Mouse (Mus musculus): ENCODE measurements around the gene Plscr1. TPM values are rescaled to one million over a fixed set of nuclear protein-coding genes. Genes with fewer than 3 reads are reported as not detected.

The Plscr1 gene
- polyA plus RNA-seq (2016; fragmentation: Nextera tagmentation; extraction: Ambion mirVana), result 23.1 and 23.8 TPM in 2 replicates

DNA sequence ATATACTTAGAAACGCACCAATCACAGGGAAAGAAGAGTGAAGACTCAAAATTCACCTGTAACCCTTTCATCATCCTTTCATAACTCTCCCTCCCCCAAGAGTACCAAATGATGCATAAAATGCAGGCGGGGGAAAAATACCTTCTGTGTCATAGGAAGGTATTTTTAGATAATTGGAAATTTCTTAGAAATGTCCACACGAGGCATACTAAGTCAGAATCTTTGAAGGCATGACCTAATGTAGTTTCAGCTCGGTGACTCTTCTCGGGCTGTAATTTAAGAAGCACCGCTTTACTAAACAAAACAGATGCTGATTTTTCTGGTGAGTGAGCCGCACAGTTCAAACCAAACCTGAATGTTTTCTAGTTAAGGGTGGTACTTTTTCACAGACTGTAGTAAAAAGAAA, at the start of gene Plscr1:
Plscr1 (plus strand) TSS at position 304 of the 406 bp plus-strand sequence.
- ATAC-seq, result no peak
- Histone ChIP-seq H3K9me3 (replicated peaks) (no peaks in the 10 kb centered on the region), H3K27ac (peak within 1 kb of the TSS; percentile 84), H3K9ac (peak within 1 kb of the TSS; percentile 72), H3K4me3 (peak within 1 kb of the TSS; percentile 67), H3K4me1 (peaks cover 33% of the 10 kb centered on the region), H3K27me3 (replicated peaks) (no peaks in the 10 kb centered on the region), H3K4me2 (peak within 1 kb of the TSS; percentile 76), H3K36me3 (no peaks in the 10 kb centered on the region)
- WGBS (ENCODE audit: insufficient replicate concordance), result 43% methylated on average over 7 of the region's 7 CpGs

GRCm38 (mm10) chr9:92204397-92204796, 45.2 kb upstream of the Plscr1 start:
- no peak overlapping the region for H3K4me2 ChIP-seq
- 60% methylated on average over 2 of the region's 2 CpGs for WGBS (ENCODE audit: insufficient replicate concordance)

DNA sequence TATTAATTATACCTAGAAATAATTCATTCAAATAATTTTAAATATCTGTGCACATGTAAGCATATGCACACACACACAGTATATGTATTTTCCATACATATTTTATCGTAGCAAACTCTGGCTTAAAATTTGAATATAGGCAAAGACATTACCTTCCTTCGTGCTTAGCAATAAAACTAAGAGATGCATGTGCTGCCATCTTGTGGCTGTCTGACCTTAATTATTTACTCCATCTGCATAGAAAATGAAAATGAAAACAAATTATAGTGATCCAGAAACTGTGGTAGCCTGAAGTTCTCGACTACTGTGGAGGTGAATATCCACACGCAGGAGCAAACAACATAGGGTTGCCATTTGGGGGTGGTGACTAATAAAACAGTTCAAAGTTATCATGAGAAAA, 42.2 kb upstream of the Plscr1 start:
- no peak overlapping the region for H3K27ac ChIP-seq
- H3K36me3 ChIP-seq, result no peaks in the 10 kb centered on the region
- no peaks in the 10 kb centered on the region for H3K4me1 ChIP-seq
- H3K27me3 ChIP-seq (replicated peaks), result no peaks in the 10 kb centered on the region
- H3K9ac ChIP-seq, result no peak overlapping the region
- 39% methylated on average over 4 of the region's 4 CpGs for WGBS (ENCODE audit: insufficient replicate concordance)
- no peak for ATAC-seq
- H3K4me2 ChIP-seq, result no peak overlapping the region
- H3K4me3 ChIP-seq, result no peak overlapping the region
- H3K9me3 ChIP-seq (replicated peaks), result no peaks in the 10 kb centered on the region

More at GRCm38 (mm10) chr9:92204397-92204796, 45.2 kb upstream of the Plscr1 start:
- Histone ChIP-seq H3K27ac (no peak overlapping the region), H3K27me3 (replicated peaks) (no peaks in the 10 kb centered on the region), H3K36me3 (no peaks in the 10 kb centered on the region), H3K9ac (no peak overlapping the region), H3K4me1 (no peaks in the 10 kb centered on the region), H3K9me3 (replicated peaks) (no peaks in the 10 kb centered on the region), H3K4me3 (no peak overlapping the region)
- no peak for ATAC-seq

DNA sequence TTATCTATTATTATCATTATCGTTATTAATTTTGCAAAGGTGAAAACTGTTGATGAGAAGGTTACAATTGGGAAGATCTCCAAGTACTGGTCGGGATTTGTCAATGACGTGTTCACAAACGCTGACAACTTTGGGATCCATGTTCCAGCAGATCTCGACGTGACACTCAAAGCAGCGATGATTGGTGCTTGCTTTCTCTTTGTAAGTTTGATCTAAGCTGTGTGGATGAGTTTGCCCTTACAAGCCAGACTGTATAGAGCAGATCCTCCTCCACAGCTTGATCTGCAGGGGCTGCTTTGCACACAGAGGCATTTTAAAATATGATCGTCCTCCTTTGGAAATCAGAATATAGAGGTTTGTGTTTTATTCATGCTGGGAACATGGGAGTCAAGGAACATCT, 41.8 kb upstream of the Plscr1 start:
- no peak for ATAC-seq
- H3K36me3 ChIP-seq, result no peaks in the 10 kb centered on the region
- no peak overlapping the region for H3K4me3 ChIP-seq
- no peak overlapping the region for H3K4me2 ChIP-seq
- no peak overlapping the region for H3K27ac ChIP-seq
- WGBS (ENCODE audit: insufficient replicate concordance), result 61% methylated on average over 8 of the region's 8 CpGs
- no peaks in the 10 kb centered on the region for H3K27me3 ChIP-seq (replicated peaks)
- no peaks in the 10 kb centered on the region for H3K4me1 ChIP-seq
- H3K9ac ChIP-seq, result no peak overlapping the region
- no peaks in the 10 kb centered on the region for H3K9me3 ChIP-seq (replicated peaks)

GRCm38 (mm10) chr9:92209850-92210249, 39.7 kb upstream of the Plscr1 start:
- WGBS (ENCODE audit: insufficient replicate concordance), result 70% methylated on average over 3 of the region's 3 CpGs
- Histone ChIP-seq H3K27ac (no peak overlapping the region), H3K4me1 (no peaks in the 10 kb centered on the region), H3K4me3 (no peak overlapping the region), H3K4me2 (no peak overlapping the region), H3K9ac (no peak overlapping the region), H3K9me3 (replicated peaks) (no peaks in the 10 kb centered on the region), H3K36me3 (no peaks in the 10 kb centered on the region), H3K27me3 (replicated peaks) (no peaks in the 10 kb centered on the region)
- ATAC-seq, result no peak

GRCm38 (mm10) chr9:92210386-92210967, 39.1 kb upstream of the Plscr1 start:
- H3K36me3 ChIP-seq, result no peaks in the 10 kb centered on the region
- no peak overlapping the region for H3K9ac ChIP-seq
- H3K4me2 ChIP-seq, result no peak overlapping the region
- H3K9me3 ChIP-seq (replicated peaks), result no peaks in the 10 kb centered on the region
- 73% methylated on average over 7 of the region's 7 CpGs for WGBS (ENCODE audit: insufficient replicate concordance)
- no peaks in the 10 kb centered on the region for H3K27me3 ChIP-seq (replicated peaks)
- no peak overlapping the region for H3K27ac ChIP-seq
- H3K4me1 ChIP-seq, result no peaks in the 10 kb centered on the region
- no peak for ATAC-seq
- no peak overlapping the region for H3K4me3 ChIP-seq

DNA sequence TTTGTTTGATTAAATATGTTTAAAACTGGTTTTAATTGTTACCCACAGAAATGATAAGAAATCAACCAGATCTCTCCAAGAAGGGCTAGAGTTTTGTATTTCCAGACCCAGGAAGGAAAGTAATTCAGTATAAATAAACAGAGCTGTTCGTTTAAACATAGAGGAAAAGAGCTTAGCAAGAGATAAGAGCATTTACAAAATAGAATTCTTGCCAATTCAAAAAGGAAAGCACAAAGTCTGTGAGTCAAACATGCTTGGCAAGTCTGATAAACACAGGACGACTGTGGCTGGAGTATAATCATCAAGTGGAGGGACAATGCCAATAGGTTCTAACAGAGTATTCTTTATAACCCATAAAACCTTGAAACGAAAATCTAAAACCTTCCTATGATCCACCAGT, 38.5 kb upstream of the Plscr1 start:
- Histone ChIP-seq H3K27ac (no peak overlapping the region), H3K4me1 (no peaks in the 10 kb centered on the region), H3K27me3 (replicated peaks) (no peaks in the 10 kb centered on the region), H3K4me2 (no peak overlapping the region), H3K9ac (no peak overlapping the region), H3K9me3 (replicated peaks) (no peaks in the 10 kb centered on the region), H3K36me3 (no peaks in the 10 kb centered on the region), H3K4me3 (no peak overlapping the region)
- 33% methylated on average over 3 of the region's 3 CpGs for WGBS (ENCODE audit: insufficient replicate concordance)
- ATAC-seq, result no peak

DNA sequence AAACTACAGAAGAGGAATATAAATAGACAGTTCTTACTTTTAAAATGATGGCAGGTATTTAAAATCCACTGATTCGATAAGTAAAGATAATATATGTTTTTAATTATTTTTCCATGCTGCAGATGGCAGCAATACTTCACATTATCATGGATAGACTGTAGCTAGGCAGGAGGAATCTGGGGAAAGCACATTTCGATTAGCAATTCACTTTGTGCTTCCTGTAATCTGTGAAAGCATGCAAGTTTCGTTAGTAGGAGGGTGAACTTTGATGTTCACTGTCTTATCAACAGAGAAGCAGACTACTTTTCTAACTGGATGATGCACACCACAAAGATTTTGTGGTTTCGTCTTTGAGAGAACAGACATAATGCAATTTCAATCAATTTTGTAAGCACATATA, 32.1 kb upstream of the Plscr1 start:
- no peaks in the 10 kb centered on the region for H3K36me3 ChIP-seq
- no peaks in the 10 kb centered on the region for H3K27me3 ChIP-seq (replicated peaks)
- no peak for ATAC-seq
- no peak overlapping the region for H3K27ac ChIP-seq
- no peak overlapping the region for H3K9ac ChIP-seq
- H3K9me3 ChIP-seq (replicated peaks), result no peaks in the 10 kb centered on the region
- 26% methylated on average over 4 of the region's 4 CpGs for WGBS (ENCODE audit: insufficient replicate concordance)
- H3K4me1 ChIP-seq, result peaks cover 4% of the 10 kb centered on the region; the same call in 1 of the 2 replicates
- no peak overlapping the region for H3K4me3 ChIP-seq
- H3K4me2 ChIP-seq, result no peak overlapping the region

DNA sequence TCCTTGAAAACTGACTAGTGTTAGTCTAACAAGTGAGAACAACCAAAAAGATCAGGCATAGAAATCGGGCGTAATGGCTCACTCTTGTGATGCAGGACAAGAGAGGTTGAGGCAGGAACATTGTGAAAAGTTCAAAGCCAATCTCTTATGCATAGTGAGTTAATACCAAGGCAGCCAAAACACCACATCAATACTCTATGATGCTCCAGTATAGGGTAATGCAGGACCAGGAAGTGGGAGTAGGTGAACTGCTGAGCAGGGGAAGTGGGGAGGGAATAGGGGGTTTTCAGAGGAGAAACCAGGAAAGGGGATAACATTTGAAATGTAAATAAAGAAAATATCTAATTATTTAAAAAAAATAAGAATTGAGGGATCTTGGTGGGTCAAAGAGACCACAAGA, 31.7 kb upstream of the Plscr1 start:
- Histone ChIP-seq H3K4me3 (no peak overlapping the region), H3K4me2 (no peak overlapping the region), H3K4me1 (peaks cover 4% of the 10 kb centered on the region; the same call in 1 of the 2 replicates), H3K27me3 (replicated peaks) (no peaks in the 10 kb centered on the region), H3K9ac (no peak overlapping the region), H3K36me3 (no peaks in the 10 kb centered on the region), H3K27ac (no peak overlapping the region), H3K9me3 (replicated peaks) (no peaks in the 10 kb centered on the region)
- ATAC-seq, result no peak
- WGBS (ENCODE audit: insufficient replicate concordance), result 68% methylated on average over 2 of the region's 2 CpGs

DNA sequence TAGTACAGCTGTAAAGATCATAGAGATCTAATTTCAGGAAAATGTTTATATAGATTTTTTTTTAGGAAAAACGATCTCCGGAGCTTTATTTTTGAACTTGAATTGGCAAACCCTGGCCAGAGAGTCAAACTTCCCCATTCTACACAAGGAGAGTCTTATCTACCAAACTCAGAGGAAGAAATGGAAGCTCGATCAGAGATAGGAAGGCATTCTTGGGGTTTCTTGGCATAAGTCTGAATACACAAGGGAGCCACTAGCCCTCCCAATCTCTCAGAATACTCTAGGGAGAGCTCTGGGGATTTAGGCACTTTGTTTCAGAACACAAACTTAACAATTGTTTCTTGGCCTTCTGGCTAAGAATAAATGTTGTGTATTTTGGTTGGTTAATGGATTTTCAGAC, 29.4 kb upstream of the Plscr1 start:
- ATAC-seq, result no peak
- WGBS (ENCODE audit: insufficient replicate concordance), result 13% methylated on average over 3 of the region's 3 CpGs
- H3K27me3 ChIP-seq (replicated peaks), result no peaks in the 10 kb centered on the region

DNA sequence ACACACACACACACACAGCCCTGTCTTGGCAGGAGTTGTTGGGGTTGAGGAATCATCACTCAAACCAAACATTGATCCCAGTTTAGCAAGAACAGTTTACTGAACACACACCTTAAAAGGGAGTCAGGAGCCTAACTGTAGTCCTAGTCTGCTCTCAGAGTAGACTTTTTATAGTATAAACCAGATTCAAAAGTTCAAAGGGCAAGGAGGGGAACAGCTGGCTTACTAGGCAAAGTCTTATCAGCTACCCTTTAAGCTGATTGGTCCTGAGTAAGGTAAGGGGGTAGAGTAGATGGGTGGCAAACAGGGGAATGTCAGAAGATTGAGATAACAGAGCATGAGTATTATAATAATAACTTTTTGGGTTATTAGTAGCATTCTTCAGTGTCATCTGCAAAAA, 28.1 kb upstream of the Plscr1 start:
- no peak for ATAC-seq
- Histone ChIP-seq H3K36me3 (no peaks in the 10 kb centered on the region), H3K9ac (no peak overlapping the region), H3K4me2 (no peak overlapping the region), H3K4me3 (no peak overlapping the region), H3K9me3 (replicated peaks) (no peaks in the 10 kb centered on the region), H3K27ac (no peak overlapping the region), H3K4me1 (peaks cover 8% of the 10 kb centered on the region; the same call in 1 of the 2 replicates), H3K27me3 (replicated peaks) (no peaks in the 10 kb centered on the region)

More for the DNA sequence above, 29.4 kb upstream of the Plscr1 start:
- Histone ChIP-seq H3K36me3 (no peaks in the 10 kb centered on the region), H3K9ac (no peak overlapping the region), H3K9me3 (replicated peaks) (no peaks in the 10 kb centered on the region), H3K4me1 (peaks cover 4% of the 10 kb centered on the region; the same call in 1 of the 2 replicates), H3K4me2 (no peak overlapping the region), H3K27ac (no peak overlapping the region), H3K4me3 (no peak overlapping the region)

- 68% methylated on average over 1 of the region's 1 CpGs for WGBS (ENCODE audit: insufficient replicate concordance)
- Histone ChIP-seq H3K27ac (no peak overlapping the region), H3K4me2 (no peak overlapping the region), H3K9ac (no peak overlapping the region), H3K9me3 (replicated peaks) (no peaks in the 10 kb centered on the region), H3K36me3 (no peaks in the 10 kb centered on the region), H3K4me1 (0 out of 2 replicates have a peak, but pooled peaks cover 5% of the 10 kb centered on the region), H3K27me3 (replicated peaks) (no peaks in the 10 kb centered on the region), H3K4me3 (no peak overlapping the region)
- ATAC-seq, result no peak
Measured at GRCm38 (mm10) chr9:92224598-92225231, 24.8 kb upstream of the Plscr1 start.
